Mouse (Mus musculus): ENCODE measurements around the gene Hist2h4.
"Not testable (repeated sequence)": the region's sequence is repeated elsewhere in the genome, so short reads cannot be mapped to it uniquely, and the experiment has no call there.

Hist2h4 gene

GRCm38 (mm10) chr3:96268776-96269378 lies 5.8 kb upstream of the Hist2h4 start:
- DNase-seq = peak in 1 of 2 experiments; percentile 14

GRCm38 (mm10) chr3:96268051-96268775 lies 5.1 kb upstream of the Hist2h4 start, which contains the start of gene Hist2h3b:
TSS of gene Hist2h3b (plus strand) at chr3:96268654.
- DNase-seq = peak; percentile 83 to 86

GRCm38 (mm10) chr3:96267541-96267940 lies 4.4 kb upstream of the Hist2h4 start:
- no peak for DNase-seq

GRCm38 (mm10) chr3:96266132-96266710 lies 3.1 kb upstream of the Hist2h4 start:
- no peak for DNase-seq

- DNase-seq = no peak
These were observed 1.4 kb upstream of the Hist2h4 start for GRCm38 (mm10) chr3:96264404-96264949.

GRCm38 (mm10) chr3:96263558-96264403 lies 670 bp upstream of the Hist2h4 start:
- DNase-seq = peak in 1 of 2 experiments; percentile 55

- peak; percentile 76 to 84 for DNase-seq
These were observed 765 bp downstream of the Hist2h4 start for GRCm38 (mm10) chr3:96262216-96262875.

GRCm38 (mm10) chr3:96261623-96262022 lies 1.5 kb downstream of the Hist2h4 start:
- DNase-seq = no peak

GRCm38 (mm10) chr3:96260220-96260619 lies 2.9 kb downstream of the Hist2h4 start:
- no peak for DNase-seq

GRCm38 (mm10) chr3:96257190-96257589 lies 5.9 kb downstream of the Hist2h4 start:
- no peak for DNase-seq

GRCm38 (mm10) chr3:96255926-96256593 lies 7.1 kb downstream of the Hist2h4 start:
- no peak for DNase-seq

- DNase-seq = no peak
These were observed 8.3 kb downstream of the Hist2h4 start for GRCm38 (mm10) chr3:96254683-96255355.

GRCm38 (mm10) chr3:96251787-96252186 lies 11.3 kb downstream of the Hist2h4 start:
- DNase-seq = no peak

- no peak for DNase-seq
These were observed 12.2 kb downstream of the Hist2h4 start for GRCm38 (mm10) chr3:96250890-96251289.

GRCm38 (mm10) chr3:96249034-96249345 lies 14.1 kb downstream of the Hist2h4 start:
- no peak for DNase-seq

- no peak for DNase-seq
These were observed 14.7 kb downstream of the Hist2h4 start for GRCm38 (mm10) chr3:96248141-96249033.

- DNase-seq = no peak
These were observed 15.6 kb downstream of the Hist2h4 start for GRCm38 (mm10) chr3:96247356-96248140.

GRCm38 (mm10) chr3:96246427-96246856 lies 16.7 kb downstream of the Hist2h4 start, which contains the start of gene Hist2h3c1:
TSS of gene Hist2h3c1 (plus strand) at chr3:96246685.
- DNase-seq = not testable (repeated sequence)

- not testable (repeated sequence) for DNase-seq
These were observed 17.1 kb downstream of the Hist2h4 start for GRCm38 (mm10) chr3:96246018-96246417.
